Mouse (Mus musculus) splenic B cell, adult 2 months (primary cell): ENCODE results near the gene Ech1.
A peak's percentile ranks its signal among the peaks of the same experiment; 100 is the strongest.

Source experiments
- DNase-seq: peaks from one replicate; pipeline ENCODE4 v3.0.0-alpha.2; 2011; ENCODE audit warnings: low read depth, low spot score
- H3K27me3 ChIP-seq: 2 replicates; pipeline ENCODE4 v1.6.1; 2012; ENCODE audit warnings: mild to moderate bottlenecking, low read length, moderate library complexity, mixed read lengths; ENCODE audit not compliant: control insufficient read depth, poor library complexity, insufficient read depth, severe bottlenecking
- H3K36me3 ChIP-seq: 2 replicates; pipeline ENCODE4 v1.6.1; 2012; ENCODE audit warnings: mild to moderate bottlenecking, low read length, moderate library complexity, mixed read lengths; ENCODE audit not compliant: control insufficient read depth, poor library complexity, insufficient read depth, severe bottlenecking

Gene Ech1

GRCm38 (mm10) chr7:28870901-28871664 is 46.1 kb downstream of the Ech1 start:
- DNase-seq: no peak
- Histone ChIP-seq H3K36me3 (no peaks in the 10 kb centered on the region), H3K27me3 (no peaks in the 10 kb centered on the region)

GRCm38 (mm10) chr7:28874565-28874964 is 49.5 kb downstream of the Ech1 start:
- no peaks in the 10 kb centered on the region for H3K36me3 ChIP-seq
- no peak for DNase-seq
- no peaks in the 10 kb centered on the region for H3K27me3 ChIP-seq

- no peak for DNase-seq
- no peaks in the 10 kb centered on the region for H3K36me3 ChIP-seq
- H3K27me3 ChIP-seq: no peaks in the 10 kb centered on the region
Observed at GRCm38 (mm10) chr7:28876099-28876498, 51.1 kb downstream of the Ech1 start.

- H3K36me3 ChIP-seq: no peaks in the 10 kb centered on the region
- DNase-seq: no peak
- no peaks in the 10 kb centered on the region for H3K27me3 ChIP-seq
Observed at GRCm38 (mm10) chr7:28877155-28877554, 52.1 kb downstream of the Ech1 start.

- H3K36me3 ChIP-seq: no peaks in the 10 kb centered on the region
- no peaks in the 10 kb centered on the region for H3K27me3 ChIP-seq
- DNase-seq: no peak
Observed at GRCm38 (mm10) chr7:28877856-28878255, 52.8 kb downstream of the Ech1 start.

GRCm38 (mm10) chr7:28879606-28880005 is 54.6 kb downstream of the Ech1 start:
- DNase-seq: peak; percentile 31
- Histone ChIP-seq H3K36me3 (no peaks in the 10 kb centered on the region), H3K27me3 (no peaks in the 10 kb centered on the region)

GRCm38 (mm10) chr7:28880554-28880953 is 55.5 kb downstream of the Ech1 start:
- Histone ChIP-seq H3K27me3 (no peaks in the 10 kb centered on the region), H3K36me3 (no peaks in the 10 kb centered on the region)
- DNase-seq: no peak

- DNase-seq: no peak
Observed at GRCm38 (mm10) chr7:28881199-28881598, 56.2 kb downstream of the Ech1 start, which contains the start of gene Capn12. TSS of gene Capn12 (plus strand) at chr7:28881422.

More at GRCm38 (mm10) chr7:28881199-28881598, 56.2 kb downstream of the Ech1 start, which contains the start of gene Capn12:
- Histone ChIP-seq H3K27me3 (no peaks in the 10 kb centered on the region), H3K36me3 (no peaks in the 10 kb centered on the region)
